Mouse (Mus musculus): ENCODE results near the gene Fmnl2.

DNA sequence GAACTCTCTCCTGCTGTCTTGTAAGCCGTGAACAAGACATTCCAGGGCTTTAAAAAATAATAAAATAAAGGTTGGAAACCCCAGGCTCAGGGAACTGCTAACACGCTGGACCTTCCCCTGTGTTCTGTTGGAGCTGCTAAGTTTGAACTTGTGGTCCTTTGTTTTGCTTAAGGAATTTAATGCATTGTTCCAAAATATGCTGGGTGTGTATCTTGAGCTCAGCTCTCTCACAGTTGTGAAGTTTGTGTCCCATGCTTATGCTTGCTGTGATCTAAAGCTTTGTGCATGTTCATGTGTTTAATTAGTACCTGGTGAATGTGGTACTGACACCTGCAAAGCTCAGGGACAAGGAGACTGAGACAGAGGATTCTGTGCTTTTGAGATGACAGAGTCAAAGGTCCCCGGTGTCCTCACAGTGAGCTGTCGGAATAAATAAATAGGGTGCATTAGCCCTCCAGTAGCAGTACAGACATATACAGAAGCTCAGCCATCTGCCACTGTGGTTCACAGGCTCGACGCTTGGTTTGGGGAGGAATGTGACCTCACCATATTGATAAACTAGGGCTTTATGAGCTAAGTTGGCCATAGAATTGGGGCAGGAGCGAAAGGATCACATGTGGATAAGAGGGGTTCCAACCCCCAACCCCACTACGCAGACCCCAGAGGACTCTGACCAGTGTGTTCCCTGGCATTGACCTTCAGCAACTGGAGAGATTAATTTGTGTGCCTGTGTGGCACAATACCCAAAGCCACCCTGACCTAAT lies 100.3 kb downstream of the Fmnl2 start:
- TF ChIP-seq CTCF (IDR thresholded peaks at IDR 0.05; ENCODE audit: insufficient read depth, low read depth, low read length) (no peak), POLR2A (IDR thresholded peaks at IDR 0.05; ENCODE audit: insufficient read depth, low read depth, low read length) (no peak)
